Mouse (Mus musculus): ENCODE results near the gene Slc9a3r2. TPM values are rescaled to one million over a fixed set of nuclear protein-coding genes. Genes with fewer than 3 reads are reported as not detected.
"Not testable (repeated sequence)": the region's sequence is repeated elsewhere in the genome, so short reads cannot be mapped to it uniquely, and the experiment has no call there.

Slc9a3r2 gene
- polyA plus RNA-seq, 1 experiment from 2014 or later, result 36.7 TPM

- DNase-seq (no peak), ATAC-seq (ENCODE audit: low FRiP score, low TSS enrichment) (no peak)
- Histone ChIP-seq H3K9me3 (ENCODE audit: control insufficient read depth, low read length) (no peaks in the 10 kb centered on the region), H3K36me3 (ENCODE audit: control insufficient read depth, insufficient read depth, low read length) (no peaks in the 10 kb centered on the region), H3K4me2 (ENCODE audit: low read length) (peak overlapping the region; percentile 90), H3K9ac (replicated peaks; ENCODE audit: low read length) (peak overlapping the region; percentile 97), H3K27ac (replicated peaks; ENCODE audit: low read depth, low read length) (peak overlapping the region; percentile 89), H3K27me3 (ENCODE audit: control insufficient read depth, insufficient read depth, low read length) (no peaks in the 10 kb centered on the region), H3K4me3 (replicated peaks; ENCODE audit: low read depth, low read length) (peak overlapping the region; percentile 99), H3K4me1 (ENCODE audit: control insufficient read depth, insufficient read depth, low read length) (peaks cover 19% of the 10 kb centered on the region)
- WGBS, result 12% methylated on average over 8 of the region's 8 CpGs
Measured at GRCm38 (mm10) chr17:24670246-24670844, 20.2 kb upstream of the Slc9a3r2 start.

DNA sequence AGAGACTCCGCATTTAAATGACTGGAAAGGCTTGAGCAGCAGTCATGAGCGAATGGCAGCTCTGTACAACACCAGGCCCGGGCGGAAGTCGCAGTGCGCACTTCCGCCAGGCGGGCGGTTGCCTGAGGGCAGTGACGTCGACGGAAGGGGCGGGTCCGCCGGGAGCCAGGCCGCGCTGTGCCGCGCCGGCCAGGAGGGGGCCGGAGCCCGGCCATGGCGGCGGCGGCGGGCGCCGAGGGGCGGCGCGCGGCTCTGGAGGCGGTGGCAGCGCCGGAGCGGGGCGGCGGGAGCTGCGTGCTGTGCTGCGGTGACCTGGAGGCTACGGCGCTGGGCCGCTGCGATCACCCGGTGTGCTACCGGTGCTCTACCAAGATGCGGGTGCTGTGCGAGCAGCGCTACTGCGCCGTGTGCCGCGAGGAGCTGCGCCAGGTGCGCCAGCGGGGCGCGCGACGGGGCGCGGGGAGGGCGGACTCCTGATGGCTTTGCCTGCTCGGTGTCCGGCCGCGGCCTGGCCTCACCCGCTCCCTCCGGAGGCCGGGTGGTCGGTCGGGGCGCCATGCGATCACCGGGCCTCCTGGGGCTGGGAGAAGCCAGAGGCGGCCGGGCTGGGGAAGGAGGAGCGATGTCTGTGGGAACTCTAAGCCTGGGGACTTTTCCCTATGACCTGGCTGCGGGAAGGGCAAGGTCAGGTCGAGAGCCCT is 19.6 kb upstream of the Slc9a3r2 start, which contains the start of gene Zfp598:
Gene Zfp598 (plus strand): TSS at position 143 of the 701 bp plus-strand sequence.
- H3K36me3 ChIP-seq (ENCODE audit: control insufficient read depth, insufficient read depth, low read length), result no peaks in the 10 kb centered on the region
- H3K9ac ChIP-seq (replicated peaks; ENCODE audit: low read length), result peak within 1 kb of the TSS; percentile 97
- H3K4me3 ChIP-seq (replicated peaks; ENCODE audit: low read depth, low read length), result peak within 1 kb of the TSS; percentile 99
- H3K4me2 ChIP-seq (ENCODE audit: low read length), result peak within 1 kb of the TSS; percentile 90
- H3K27ac ChIP-seq (replicated peaks; ENCODE audit: low read depth, low read length), result peak within 1 kb of the TSS; percentile 89
- ATAC-seq (ENCODE audit: low FRiP score, low TSS enrichment), result peak; percentile 98
- DNase-seq, result peak; percentile 98
- peaks cover 19% of the 10 kb centered on the region for H3K4me1 ChIP-seq (ENCODE audit: control insufficient read depth, insufficient read depth, low read length)
- no peaks in the 10 kb centered on the region for H3K27me3 ChIP-seq (ENCODE audit: control insufficient read depth, insufficient read depth, low read length)
- under 1% methylated on average over 77 of the region's 80 CpGs for WGBS
- H3K9me3 ChIP-seq (ENCODE audit: control insufficient read depth, low read length), result no peaks in the 10 kb centered on the region

- WGBS, result 8% methylated on average over 15 of the region's 15 CpGs
- peak overlapping the region; percentile 89 for H3K27ac ChIP-seq (replicated peaks; ENCODE audit: low read depth, low read length)
- not testable (repeated sequence) for H3K27me3 ChIP-seq (ENCODE audit: control insufficient read depth, insufficient read depth, low read length); H3K36me3 ChIP-seq (ENCODE audit: control insufficient read depth, insufficient read depth, low read length); H3K9me3 ChIP-seq (ENCODE audit: control insufficient read depth, low read length); DNase-seq; ATAC-seq (ENCODE audit: low FRiP score, low TSS enrichment)
- peaks cover 19% of the 10 kb centered on the region for H3K4me1 ChIP-seq (ENCODE audit: control insufficient read depth, insufficient read depth, low read length)
- peak overlapping the region; percentile 90 for H3K4me2 ChIP-seq (ENCODE audit: low read length)
- H3K4me3 ChIP-seq (replicated peaks; ENCODE audit: low read depth, low read length), result peak overlapping the region; percentile 99
- peak overlapping the region; percentile 97; the same call in 1 of the 2 replicates for H3K9ac ChIP-seq (replicated peaks; ENCODE audit: low read length)
Measured at GRCm38 (mm10) chr17:24669214-24669544, 19.1 kb upstream of the Slc9a3r2 start.

- no peak for ATAC-seq (ENCODE audit: low FRiP score, low TSS enrichment)
- no peaks in the 10 kb centered on the region for H3K9me3 ChIP-seq (ENCODE audit: control insufficient read depth, low read length)
- no peaks in the 10 kb centered on the region for H3K36me3 ChIP-seq (ENCODE audit: control insufficient read depth, insufficient read depth, low read length)
- H3K9ac ChIP-seq (replicated peaks; ENCODE audit: low read length), result no peak overlapping the region
- peaks cover 19% of the 10 kb centered on the region for H3K4me1 ChIP-seq (ENCODE audit: control insufficient read depth, insufficient read depth, low read length)
- H3K4me3 ChIP-seq (replicated peaks; ENCODE audit: low read depth, low read length), result no peak overlapping the region
- H3K4me2 ChIP-seq (ENCODE audit: low read length), result no peak overlapping the region
- DNase-seq, result peak; percentile 78
- no peaks in the 10 kb centered on the region for H3K27me3 ChIP-seq (ENCODE audit: control insufficient read depth, insufficient read depth, low read length)
- no peak overlapping the region for H3K27ac ChIP-seq (replicated peaks; ENCODE audit: low read depth, low read length)
- 32% methylated on average over 6 of the region's 6 CpGs for WGBS
Measured at GRCm38 (mm10) chr17:24667416-24667815, 17.3 kb upstream of the Slc9a3r2 start.

DNA sequence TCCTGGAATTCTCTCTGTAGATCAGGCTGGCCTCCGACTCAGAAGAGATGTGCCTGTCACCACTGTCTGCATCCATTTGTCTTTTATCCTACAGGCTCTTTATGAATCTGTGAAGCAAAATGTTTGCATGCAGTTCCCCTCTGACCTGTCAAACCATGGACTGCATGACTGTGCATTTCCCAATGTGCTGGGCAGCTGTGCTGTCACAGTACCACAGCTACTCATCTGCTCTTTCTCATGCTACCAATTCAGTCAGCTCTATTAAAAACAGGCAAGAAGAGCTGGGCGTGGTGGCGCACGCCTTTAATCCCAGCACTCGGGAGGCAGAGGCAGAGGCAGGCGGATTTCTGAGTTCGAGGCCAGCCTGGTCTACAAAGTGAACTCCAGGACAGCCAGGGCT is 16.9 kb upstream of the Slc9a3r2 start:
- H3K27ac ChIP-seq (replicated peaks; ENCODE audit: low read depth, low read length); H3K9ac ChIP-seq (replicated peaks; ENCODE audit: low read length); ATAC-seq (ENCODE audit: low FRiP score, low TSS enrichment); H3K27me3 ChIP-seq (ENCODE audit: control insufficient read depth, insufficient read depth, low read length); H3K9me3 ChIP-seq (ENCODE audit: control insufficient read depth, low read length); DNase-seq; H3K4me3 ChIP-seq (replicated peaks; ENCODE audit: low read depth, low read length); H3K36me3 ChIP-seq (ENCODE audit: control insufficient read depth, insufficient read depth, low read length); H3K4me2 ChIP-seq (ENCODE audit: low read length): not testable (repeated sequence)
- WGBS, result 68% methylated on average over 7 of the region's 7 CpGs
- H3K4me1 ChIP-seq (ENCODE audit: control insufficient read depth, insufficient read depth, low read length), result peaks cover 19% of the 10 kb centered on the region

DNA sequence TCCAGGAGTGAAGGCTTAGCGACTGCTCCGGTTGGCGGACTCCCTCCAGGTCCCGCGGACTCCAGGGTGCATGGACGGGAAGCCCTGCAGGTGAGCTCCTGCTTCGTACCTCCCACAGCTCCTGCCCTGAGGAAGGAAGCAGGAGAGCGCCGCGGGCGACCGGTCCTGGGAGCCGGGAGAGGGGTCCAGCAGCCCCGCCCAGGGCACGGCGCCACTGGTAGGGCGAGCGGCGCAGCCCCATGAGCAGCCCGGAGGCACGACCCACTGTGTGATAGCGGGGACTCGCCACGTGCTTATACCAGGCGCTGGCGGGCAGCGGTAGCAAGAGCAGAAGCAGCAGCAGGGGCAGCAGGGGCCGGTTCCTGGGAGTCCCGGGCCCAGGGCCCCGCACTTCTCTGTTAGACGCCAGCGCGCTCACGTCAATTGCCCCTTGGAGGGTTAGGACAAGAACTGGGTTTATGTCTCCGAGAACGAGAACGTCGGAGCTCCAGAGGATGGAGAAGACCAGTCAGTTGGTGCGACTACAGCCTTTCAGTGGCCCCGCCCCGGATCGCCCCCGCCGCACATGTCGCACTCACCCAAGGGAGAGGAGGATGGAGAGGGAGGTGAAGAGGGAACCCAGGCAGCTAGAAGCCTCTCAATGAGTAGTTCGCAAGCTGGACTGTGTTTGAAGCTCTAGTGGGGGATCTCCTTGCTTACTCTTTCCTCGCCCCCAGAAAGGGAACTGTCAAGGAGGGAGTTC is 8.1 kb upstream of the Slc9a3r2 start, which contains the start of gene Npw:
Gene Npw (minus strand): TSS at position 441 of the 742 bp plus-strand sequence.
- H3K27me3 ChIP-seq (ENCODE audit: control insufficient read depth, insufficient read depth, low read length), result peaks cover 37% of the 10 kb centered on the region
- H3K4me2 ChIP-seq (ENCODE audit: low read length), result peak within 1 kb of the TSS; percentile 52
- H3K4me3 ChIP-seq (replicated peaks; ENCODE audit: low read depth, low read length), result peak within 1 kb of the TSS; percentile 30
- no peaks in the 10 kb centered on the region for H3K36me3 ChIP-seq (ENCODE audit: control insufficient read depth, insufficient read depth, low read length)
- H3K4me1 ChIP-seq (ENCODE audit: control insufficient read depth, insufficient read depth, low read length), result 0 out of 2 replicates have a peak, but pooled peaks cover 5% of the 10 kb centered on the region
- peak within 1 kb of the TSS; percentile 40; the same call in 1 of the 2 replicates for H3K9ac ChIP-seq (replicated peaks; ENCODE audit: low read length)
- DNase-seq, result peak; percentile 38
- no peak for ATAC-seq (ENCODE audit: low FRiP score, low TSS enrichment)
- H3K27ac ChIP-seq (replicated peaks; ENCODE audit: low read depth, low read length), result no peak within 1 kb of the TSS
- 1% methylated on average over 47 of the region's 47 CpGs for WGBS
- no peaks in the 10 kb centered on the region for H3K9me3 ChIP-seq (ENCODE audit: control insufficient read depth, low read length)

GRCm38 (mm10) chr17:24654969-24655368 is 4.8 kb upstream of the Slc9a3r2 start:
- Histone ChIP-seq H3K27me3 (ENCODE audit: control insufficient read depth, insufficient read depth, low read length) (peaks cover 43% of the 10 kb centered on the region), H3K9ac (replicated peaks; ENCODE audit: low read length) (no peak overlapping the region), H3K4me1 (ENCODE audit: control insufficient read depth, insufficient read depth, low read length) (0 out of 2 replicates have a peak, but pooled peaks cover 7% of the 10 kb centered on the region), H3K36me3 (ENCODE audit: control insufficient read depth, insufficient read depth, low read length) (no peaks in the 10 kb centered on the region), H3K4me2 (ENCODE audit: low read length) (no peak overlapping the region), H3K27ac (replicated peaks; ENCODE audit: low read depth, low read length) (no peak overlapping the region), H3K9me3 (ENCODE audit: control insufficient read depth, low read length) (no peaks in the 10 kb centered on the region), H3K4me3 (replicated peaks; ENCODE audit: low read depth, low read length) (no peak overlapping the region)
- 79% methylated on average over 4 of the region's 4 CpGs for WGBS
- ATAC-seq (ENCODE audit: low FRiP score, low TSS enrichment) (no peak), DNase-seq (no peak)

DNA sequence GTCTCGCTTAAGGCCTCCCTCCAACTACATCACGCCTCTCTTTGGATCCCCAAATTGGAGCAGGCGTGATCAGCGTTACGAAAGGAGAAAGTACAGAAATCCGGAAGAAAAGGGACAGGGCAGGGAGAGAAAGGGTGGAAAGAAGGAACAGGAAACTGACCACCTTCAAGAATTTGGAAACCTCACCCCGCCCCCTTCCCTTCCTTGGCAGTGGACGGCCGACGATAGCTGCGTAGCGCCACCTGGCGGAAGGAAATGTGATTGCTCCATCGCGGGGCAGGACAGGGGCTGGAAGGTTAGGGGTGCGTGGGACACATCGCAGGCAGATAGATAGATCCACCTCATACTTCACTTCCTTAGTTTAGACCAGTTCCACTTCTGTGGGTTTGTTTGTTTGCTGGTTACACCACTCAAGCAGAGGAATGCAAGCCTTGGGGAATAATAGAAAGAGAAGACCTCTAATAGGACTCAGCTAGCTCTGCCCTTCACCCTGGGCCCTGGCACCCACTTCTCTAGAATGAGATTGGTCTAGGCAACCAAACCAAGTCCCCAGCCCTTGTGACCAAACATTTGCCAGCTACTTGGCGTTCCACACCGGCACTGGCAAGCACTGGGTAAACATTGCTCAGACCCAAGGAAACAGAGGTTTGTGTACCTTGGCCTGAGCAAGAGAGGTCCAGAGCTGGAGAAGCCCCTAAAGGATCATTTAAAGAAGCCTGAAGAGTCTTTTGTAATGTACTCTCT is 4.0 kb upstream of the Slc9a3r2 start:
- no peaks in the 10 kb centered on the region for H3K9me3 ChIP-seq (ENCODE audit: control insufficient read depth, low read length)
- H3K9ac ChIP-seq (replicated peaks; ENCODE audit: low read length), result peak overlapping the region; percentile 23; the same call in 1 of the 2 replicates
- peak overlapping the region; percentile 48 for H3K4me2 ChIP-seq (ENCODE audit: low read length)
- no peak; the same call in 1 of the 2 replicates for ATAC-seq (ENCODE audit: low FRiP score, low TSS enrichment)
- peaks cover 35% of the 10 kb centered on the region for H3K27me3 ChIP-seq (ENCODE audit: control insufficient read depth, insufficient read depth, low read length)
- H3K36me3 ChIP-seq (ENCODE audit: control insufficient read depth, insufficient read depth, low read length), result no peaks in the 10 kb centered on the region
- 6% methylated on average over 19 of the region's 19 CpGs for WGBS
- peak overlapping the region; percentile 17; the same call in 1 of the 2 replicates for H3K4me3 ChIP-seq (replicated peaks; ENCODE audit: low read depth, low read length)
- DNase-seq, result peak; percentile 89
- H3K4me1 ChIP-seq (ENCODE audit: control insufficient read depth, insufficient read depth, low read length), result peaks cover 11% of the 10 kb centered on the region; the same call in 1 of the 2 replicates
- H3K27ac ChIP-seq (replicated peaks; ENCODE audit: low read depth, low read length), result no peak overlapping the region

Data from midbrain, embryonic 14.5 days (tissue).